ENCODE assay signal across 18 mouse cellular contexts in genomic region chr9:104243799-104244466, GRCm38 (mm10). TPM values are rescaled to one million over a fixed set of nuclear protein-coding genes. Genes with fewer than 3 reads are reported as not detected.
DNase-seq lines count a peak whose midpoint lies in the region; ATAC-seq and TF ChIP-seq lines count a peak whose summit lies in the region.
"Had no signal": no experiment of that assay in that cellular context is flagged by ENCODE, and none has a peak within 500 bp of the region (broad histone marks: within the 10 kb centered on the region; RNA-seq: fewer than 3 reads in every experiment).

No protein-coding gene starts in this region.

- H3K9ac ChIP-seq in heart, embryonic 16.5 days (ENCODE audit: low read length), result no peak overlapping the region
- no peak overlapping the region for H3K9ac ChIP-seq in CH12.LX (ENCODE audit: insufficient read depth, low read depth)
- no peak overlapping the region for H3K9ac ChIP-seq in intestine, postnatal 0 days (ENCODE audit: low read depth, low read length)
- no peak overlapping the region for H3K9ac ChIP-seq in midbrain, embryonic 11.5 days (ENCODE audit: low read length)
- H3K9ac ChIP-seq: embryonic facial prominence, embryonic 13.5 days; forebrain, embryonic 13.5 days; heart, embryonic 15.5 days; limb, embryonic 15.5 days; midbrain, embryonic 13.5 days; neural tube, embryonic 12.5 days had no signal

- 0 out of 2 replicates have a peak, but pooled peaks have one; percentile 28 for ATAC-seq in heart, embryonic 16.5 days (replicated peaks; ENCODE audit: extremely low read depth, insufficient read depth, low FRiP score)
- peak; percentile 64 for ATAC-seq in intestine, postnatal 0 days
- ATAC-seq in midbrain, embryonic 11.5 days (ENCODE audit: low FRiP score), result no peak
- ATAC-seq: forebrain, embryonic 13.5 days; midbrain, embryonic 13.5 days had no signal

- TF ChIP-seq POLR2A in CH12.LX (IDR thresholded peaks at IDR 0.05; ENCODE audit: low read depth, low read length), result no peak

- no peaks in the 10 kb centered on the region for H3K27me3 ChIP-seq in heart, embryonic 16.5 days (ENCODE audit: control insufficient read depth, insufficient read depth, low read length)
- H3K27me3 ChIP-seq in CH12.LX (replicated peaks), result no peaks in the 10 kb centered on the region
- no peaks in the 10 kb centered on the region for H3K27me3 ChIP-seq in intestine, postnatal 0 days (replicated peaks; ENCODE audit: control insufficient read depth, insufficient read depth, low read length)
- H3K27me3 ChIP-seq in midbrain, embryonic 11.5 days (ENCODE audit: control insufficient read depth, insufficient read depth, low read length), result no peaks in the 10 kb centered on the region
- H3K27me3 ChIP-seq: embryonic facial prominence, embryonic 13.5 days; forebrain, embryonic 13.5 days; heart, embryonic 15.5 days; limb, embryonic 15.5 days; midbrain, embryonic 13.5 days; neural tube, embryonic 12.5 days had no signal

- dilution Hi-C loops in CH12.LX (cut with MboI; ENCODE audit: extremely low pct_ligation_motif_present, extremely low pct_unique_long_range_greater_than_20kb, low sequenced_read_pairs), result no loop called here

- no peak overlapping the region; the same call in 1 of the 2 replicates for H3K27ac ChIP-seq in heart, embryonic 16.5 days (ENCODE audit: low read length)
- no peak overlapping the region for H3K27ac ChIP-seq in CH12.LX (ENCODE audit: insufficient read depth, low read depth)
- peak overlapping the region; percentile 29; the same call in 1 of the 2 replicates for H3K27ac ChIP-seq in intestine, postnatal 0 days (ENCODE audit: low read depth, low read length)
- H3K27ac ChIP-seq in midbrain, embryonic 11.5 days (ENCODE audit: low read depth, low read length), result no peak overlapping the region
- H3K27ac ChIP-seq: embryonic facial prominence, embryonic 13.5 days; forebrain, embryonic 13.5 days; heart, embryonic 15.5 days; limb, embryonic 15.5 days; midbrain, embryonic 13.5 days; neural tube, embryonic 12.5 days had no signal

- peak; percentile 72 for TF ChIP-seq EP300 in CH12.LX (IDR thresholded peaks at IDR 0.05; ENCODE audit: low read length)

- H3K4me1 ChIP-seq in heart, embryonic 16.5 days (ENCODE audit: control insufficient read depth, insufficient read depth, low read length), result no peaks in the 10 kb centered on the region
- peaks cover 4 to 50% of the 10 kb centered on the region in 2 experiments; a peak in 2 of 4 replicates for H3K4me1 ChIP-seq in CH12.LX (ENCODE audit: control insufficient read depth in 1 of 2, insufficient read depth in 2 of 2)
- peaks cover 9% of the 10 kb centered on the region for H3K4me1 ChIP-seq in intestine, postnatal 0 days (replicated peaks; ENCODE audit: control insufficient read depth, insufficient read depth, low read length)
- H3K4me1 ChIP-seq in midbrain, embryonic 11.5 days (ENCODE audit: control insufficient read depth, insufficient read depth, low read length), result no peaks in the 10 kb centered on the region
- H3K4me1 ChIP-seq: embryonic facial prominence, embryonic 13.5 days; forebrain, embryonic 13.5 days; heart, embryonic 15.5 days; limb, embryonic 15.5 days; midbrain, embryonic 13.5 days; neural tube, embryonic 12.5 days had no signal

- intact Hi-C loops in heart, postnatal 14 days (cut with DNase I), result no loop called here

- no peak overlapping the region for H3K4me3 ChIP-seq in heart, embryonic 16.5 days (ENCODE audit: low read length)
- H3K4me3 ChIP-seq in CH12.LX (replicated peaks in 1 of 3; ENCODE audit: low read depth in 2 of 3, low read length in 2 of 3, poor library complexity in 1 of 3), result no peak overlapping the region
- no peak overlapping the region for H3K4me3 ChIP-seq in intestine, postnatal 0 days (ENCODE audit: low read depth, low read length)
- no peak overlapping the region for H3K4me3 ChIP-seq in midbrain, embryonic 11.5 days (ENCODE audit: low read depth, low read length)
- H3K4me3 ChIP-seq: embryonic facial prominence, embryonic 13.5 days; forebrain, embryonic 13.5 days; heart, embryonic 15.5 days; limb, embryonic 15.5 days; midbrain, embryonic 13.5 days; neural tube, embryonic 12.5 days had no signal

- TF ChIP-seq CTCF in CH12.LX (conservative IDR thresholded peaks at IDR 0.05 in 1 of 2, IDR thresholded peaks at IDR 0.05 in 1 of 2; ENCODE audit: low read depth in 2 of 2, low read length in 2 of 2), result no peak
- TF ChIP-seq CTCF in intestine, postnatal 0 days (IDR thresholded peaks at IDR 0.05; ENCODE audit: low read depth), result no peak

- H3K9me3 ChIP-seq in heart, embryonic 16.5 days (replicated peaks; ENCODE audit: control insufficient read depth, low read length), result no peaks in the 10 kb centered on the region
- H3K9me3 ChIP-seq in CH12.LX (replicated peaks; ENCODE audit: low read length), result no peaks in the 10 kb centered on the region
- H3K9me3 ChIP-seq in intestine, postnatal 0 days (ENCODE audit: control insufficient read depth), result no peaks in the 10 kb centered on the region
- H3K9me3 ChIP-seq in midbrain, embryonic 11.5 days (ENCODE audit: control insufficient read depth, low read length), result no peaks in the 10 kb centered on the region
- H3K9me3 ChIP-seq: embryonic facial prominence, embryonic 13.5 days; forebrain, embryonic 13.5 days; heart, embryonic 15.5 days; limb, embryonic 15.5 days; midbrain, embryonic 13.5 days; neural tube, embryonic 12.5 days had no signal

- WGBS in heart, embryonic 16.5 days, result 66% methylated on average over 9 of the region's 9 CpGs
- 34% methylated on average over 9 of the region's 9 CpGs for WGBS in intestine, postnatal 0 days
- whole genome bisulfite sequencing in midbrain, embryonic 11.5 days, result 91% methylated on average over 9 of the region's 9 CpGs

- peaks cover 11% of the 10 kb centered on the region for H3K79me2 ChIP-seq in CH12.LX (replicated peaks; ENCODE audit: control insufficient read depth, extremely low read depth, insufficient read depth, poor library complexity, severe bottlenecking)

- in situ Hi-C loops in CH12.LX (cut with MboI; ENCODE audit: low pct_ligation_motif_present, low pct_unique_long_range_greater_than_20kb, low sequenced_read_pairs), result no loop called here

- no peak for TF ChIP-seq RAD21 in CH12.LX (IDR thresholded peaks at IDR 0.05; ENCODE audit: low read depth, low read length)

- 0 out of 2 replicates have a peak, but pooled peaks cover 4% of the 10 kb centered on the region for H3K36me3 ChIP-seq in heart, embryonic 16.5 days (ENCODE audit: control insufficient read depth, insufficient read depth)
- peaks cover 7 to 38% of the 10 kb centered on the region in 2 experiments for H3K36me3 ChIP-seq in CH12.LX (replicated peaks in 1 of 2; ENCODE audit: control insufficient read depth in 1 of 2, insufficient read depth in 1 of 2, low read length in 1 of 2)
- peaks cover 6% of the 10 kb centered on the region for H3K36me3 ChIP-seq in intestine, postnatal 0 days (ENCODE audit: control insufficient read depth, insufficient read depth)
- H3K36me3 ChIP-seq in midbrain, embryonic 11.5 days (ENCODE audit: control insufficient read depth, insufficient read depth, low read length), result no peaks in the 10 kb centered on the region

- no peak overlapping the region for H3K4me2 ChIP-seq in heart, embryonic 16.5 days (ENCODE audit: low read depth, low read length)
- no peak overlapping the region for H3K4me2 ChIP-seq in CH12.LX (ENCODE audit: insufficient read depth, low read depth, poor library complexity, severe bottlenecking)
- H3K4me2 ChIP-seq in intestine, postnatal 0 days (replicated peaks; ENCODE audit: low read depth), result no peak overlapping the region; the same call in 1 of the 2 replicates
- no peak overlapping the region for H3K4me2 ChIP-seq in midbrain, embryonic 11.5 days
- H3K4me2 ChIP-seq: embryonic facial prominence, embryonic 13.5 days; forebrain, embryonic 13.5 days; heart, embryonic 15.5 days; limb, embryonic 15.5 days; midbrain, embryonic 13.5 days; neural tube, embryonic 12.5 days had no signal

- DNase-seq in heart, postnatal 14 days, result no peak
- DNase-seq in CH12.LX (ENCODE audit: extremely low read depth), result peak; percentile 77
- peak; percentile 84 for DNase-seq in thymus, postnatal 0 days (ENCODE audit: low spot score)
- DNase-seq in c-Kit-positive CD71-positive TER-119-positive erythroid progenitor cells, embryonic 14.5 days (ENCODE audit: low spot score), result no peak
- no peak for DNase-seq in midbrain, embryonic 11.5 days (ENCODE audit: low spot score, missing footprints)
- no peak for DNase-seq in testis, postnatal 14 days (ENCODE audit: low spot score)
- DNase-seq: cerebellum, postnatal 14 days; gastrocnemius, postnatal 10 days; kidney, postnatal 10 days; right cerebral cortex, adult 18-20 months had no signal

TF ChIP-seq in CH12.LX, 34 proteins besides CTCF, POLR2A, EP300 and RAD21 (continues in another document):
- TF ChIP-seq PAX5 (IDR thresholded peaks at IDR 0.05; ENCODE audit: low read length) (no peak), ZC3H11A (IDR thresholded peaks at IDR 0.05; ENCODE audit: low read depth, low read length) (no peak), UBTF (IDR thresholded peaks at IDR 0.05; ENCODE audit: low read depth, low read length) (no peak), CHD1 (IDR thresholded peaks at IDR 0.05; ENCODE audit: low read depth, low read length) (no peak), SIN3A (IDR thresholded peaks at IDR 0.05; ENCODE audit: low read length) (0 out of 2 replicates have a peak, but pooled peaks have one; percentile 45), ZNF384 (IDR thresholded peaks at IDR 0.05; ENCODE audit: low read depth, low read length) (0 out of 2 replicates have a peak, but pooled peaks have one; percentile 35), CHD2 (IDR thresholded peaks at IDR 0.05; ENCODE audit: low read length) (no peak), ZMIZ1 (IDR thresholded peaks at IDR 0.05; ENCODE audit: low read depth, low read length) (no peak), JUND (conservative IDR thresholded peaks at IDR 0.05; ENCODE audit: low read depth, low read length) (no peak), ZKSCAN1 (IDR thresholded peaks at IDR 0.05; ENCODE audit: borderline replicate concordance, low read depth, low read length) (no peak), POLR2AphosphoS2 (IDR thresholded peaks at IDR 0.05; ENCODE audit: low read depth, low read length) (no peak), ELF1 (IDR thresholded peaks at IDR 0.05; ENCODE audit: low read depth, low read length) (peak; percentile 47; the same call in 1 of the 2 replicates), BHLHE40 (IDR thresholded peaks at IDR 0.05; ENCODE audit: low read depth, low read length) (peak; percentile 88), MAX (IDR thresholded peaks at IDR 0.05; ENCODE audit: low read length) (peak; percentile 86)

RNA-seq across cellular contexts. Expression of gene Dnajc13, which starts 18.8 kb away (rescaled TPM):
- polyA plus RNA-seq in heart, embryonic 16.5 days (2015; fragmentation: Nextera tagmentation; extraction: Ambion mirVana), result 17.0 and 21.6 TPM in 2 replicates
- total RNA-seq in heart, postnatal 14 days (2021), result 10 to 100 TPM; 37.9 to 39.4 TPM
- total RNA-seq in CH12.LX (2012; rRNA removed), result 30.1 and 34.5 TPM in 2 replicates
- total RNA-seq in CH12.LX (2014; rRNA removed), result 27.6 and 30.4 TPM in 2 replicates
- polyA plus RNA-seq in CH12.LX (2012; ENCODE audit: insufficient read length, low read depth), result 31.5 and 51.9 TPM in 2 replicates
- polyA plus RNA-seq in intestine, postnatal 0 days (2015; fragmentation: Nextera tagmentation; extraction: Ambion mirVana), result 24.6 and 26.8 TPM in 2 replicates
- polyA plus RNA-seq in thymus, postnatal 0 days (2015; fragmentation: Nextera tagmentation; extraction: Ambion mirVana), result 37.9 and 39.7 TPM in 2 replicates
- 22.9 and 25.8 TPM in 2 replicates for polyA plus RNA-seq in midbrain, embryonic 11.5 days (2014; fragmentation: Nextera tagmentation; extraction: Ambion mirVana)

Comparison
In these comparisons a context has a peak if more than half of its experiments do, and no peak if none do; other contexts are left out.
1. DNase-seq: peak in CH12.LX (single experiment) and thymus, postnatal 0 days (single experiment); none in heart, postnatal 14 days (0 of 2), c-Kit-positive CD71-positive TER-119-positive erythroid progenitor cells, embryonic 14.5 days (single experiment), midbrain, embryonic 11.5 days (single experiment) and testis, postnatal 14 days (single experiment).